Mouse (Mus musculus) forebrain, postnatal 0 days (tissue): ENCODE measurements around the gene Dxo. TPM values are rescaled to one million over a fixed set of nuclear protein-coding genes. Genes with fewer than 3 reads are reported as not detected.
"Not testable (repeated sequence)": the region's sequence is repeated elsewhere in the genome, so short reads cannot be mapped to it uniquely, and the experiment has no call there.

Experiments
- ATAC-seq: fragments of 200-750 bp; cut with Nextera tagmentation; 2 replicates; pipeline ENCODE4 v1.8.0; 2017; ENCODE audit warnings: mild to moderate bottlenecking, moderate library complexity
- DNase-seq: peaks from one replicate; pipeline ENCODE4 v3.0.0-alpha.2; 2015
- H3K27ac ChIP-seq: fragments of 300-500 bp; sonication (generic); 2 replicates; pipeline ENCODE4 v1.5.1; 2014; ENCODE audit warnings: low read depth, mild to moderate bottlenecking, antibody characterized with exemption, low read length, moderate library complexity, mixed read lengths
- H3K27me3 ChIP-seq: fragments of 300-500 bp; sonication (generic); 2 replicates; pipeline ENCODE4 v1.6.1; 2014; ENCODE audit warnings: mild to moderate bottlenecking, low read length, mixed read lengths; ENCODE audit not compliant: insufficient read depth
- H3K36me3 ChIP-seq: fragments of 300-500 bp; sonication (generic); 2 replicates; pipeline ENCODE4 v1.6.1; 2014; ENCODE audit warnings: mild to moderate bottlenecking, moderate library complexity; ENCODE audit not compliant: insufficient read depth
- H3K4me1 ChIP-seq: fragments of 300-500 bp; sonication (generic); 2 replicates; pipeline ENCODE4 v1.6.1; 2014; ENCODE audit warnings: antibody characterized with exemption; ENCODE audit not compliant: insufficient read depth
- H3K4me2 ChIP-seq: fragments of 300-500 bp; sonication (generic); 2 replicates; pipeline ENCODE4 v1.6.1; 2014; ENCODE audit warnings: low read depth, mild to moderate bottlenecking, moderate library complexity
- H3K4me3 ChIP-seq: fragments of 300-500 bp; sonication (generic); 2 replicates; pipeline ENCODE4 v1.5.1; 2014; ENCODE audit warnings: low read depth, low read length, mixed read lengths
- H3K9ac ChIP-seq: fragments of 300-500 bp; sonication (generic); 2 replicates; pipeline ENCODE4 v1.6.1; 2014; ENCODE audit warnings: mild to moderate bottlenecking
- H3K9me3 ChIP-seq: fragments of 300-500 bp; sonication (generic); 2 replicates; pipeline ENCODE4 v1.6.1; 2016; ENCODE audit warnings: low read length
- CTCF ChIP-seq: sonication (generic); IDR thresholded peaks from 2 replicates; pipeline ENCODE4 v1.5.1; 2016; ENCODE audit warnings: antibody characterized with exemption, control low read depth, low read depth
- WGBS: fragments of 180-500 bp; shearing (Covaris S2); extraction: QIAGEN DNeasy Blood & Tissue Kit; methylation state at CpG from one replicate; pipeline ENCODE4 v1.1.7; 2014; 5-methylcytosine and 5-hydroxymethylcytosine counted together
- polyA plus RNA-seq: library from polyadenylated mRNA; unstranded; fragments of >200 nt; fragmentation: Nextera tagmentation; extraction: Ambion mirVana; gene quantifications from 2 replicates; pipeline ENCODE4 v1.2.1, GENCODE M21; 2015
- total RNA-seq: library from RNA; depleted of rRNA; stranded (reverse); fragments of >200 nt; gene quantifications from 2 replicates; pipeline ENCODE4 v1.2.3, GENCODE M21; 2014

The Dxo gene
- total and polyA plus RNA-seq, 2 experiments from 2014 or later = 40.0 to 57.8 TPM

DNA sequence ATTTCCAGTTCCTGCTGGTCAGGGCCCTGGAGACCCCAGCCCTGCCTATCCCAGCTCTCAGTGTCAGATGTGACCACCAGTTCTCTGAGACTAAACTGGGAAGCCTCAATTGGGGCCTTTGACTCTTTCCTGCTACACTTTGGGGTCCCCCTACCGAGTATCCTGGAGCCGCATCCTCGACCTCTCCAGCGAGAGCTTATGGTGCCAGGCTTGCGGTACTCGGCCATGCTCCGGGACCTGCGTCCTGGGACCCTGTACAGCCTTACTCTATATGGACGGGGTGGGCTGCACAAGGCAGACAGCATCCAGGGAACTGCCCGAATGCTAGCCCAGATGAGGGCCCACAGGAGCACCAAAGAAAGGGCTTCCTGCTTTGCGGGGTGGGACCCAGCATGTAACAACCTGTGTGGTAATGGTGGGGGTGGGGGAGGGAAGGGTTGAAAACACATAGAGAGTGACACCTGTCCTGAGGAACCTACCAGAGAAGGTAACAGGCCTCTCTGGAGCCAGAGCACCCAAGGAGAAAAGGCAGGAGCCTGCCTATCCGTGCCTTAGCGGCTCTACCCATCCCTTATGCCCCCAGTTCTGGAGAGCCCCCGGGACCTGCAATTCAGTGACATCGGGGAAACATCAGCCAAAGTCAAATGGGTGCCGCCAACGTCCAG, 37.8 kb upstream of the Dxo start:
- Histone ChIP-seq H3K36me3 (no peaks in the 10 kb centered on the region), H3K27ac (no peak overlapping the region), H3K9me3 (no peaks in the 10 kb centered on the region), H3K27me3 (no peaks in the 10 kb centered on the region), H3K4me3 (no peak overlapping the region), H3K4me1 (no peaks in the 10 kb centered on the region), H3K9ac (no peak overlapping the region), H3K4me2 (no peak overlapping the region)
- DNase-seq (no peak), ATAC-seq (no peak)
- WGBS = 92% methylated on average over 13 of the region's 17 CpGs
- no peak for TF ChIP-seq CTCF

- no peak overlapping the region for H3K27ac ChIP-seq
- H3K36me3 ChIP-seq = no peaks in the 10 kb centered on the region
- no peak for TF ChIP-seq CTCF
- H3K4me3 ChIP-seq = no peak overlapping the region
- WGBS = 94% methylated on average over 4 of the region's 4 CpGs
- H3K9me3 ChIP-seq = no peaks in the 10 kb centered on the region
- H3K27me3 ChIP-seq = no peaks in the 10 kb centered on the region
- no peak overlapping the region for H3K4me2 ChIP-seq
- ATAC-seq (no peak), DNase-seq (no peak)
- H3K9ac ChIP-seq = no peak overlapping the region
- H3K4me1 ChIP-seq = no peaks in the 10 kb centered on the region
Observed at GRCm38 (mm10) chr17:34799531-34799925, 37.3 kb upstream of the Dxo start.

GRCm38 (mm10) chr17:34800781-34801305, 36.0 kb upstream of the Dxo start:
- WGBS = 94% methylated on average over 16 of the region's 16 CpGs
- not testable (repeated sequence) for ATAC-seq, H3K36me3 ChIP-seq, H3K4me1 ChIP-seq, H3K27me3 ChIP-seq, DNase-seq, H3K27ac ChIP-seq, H3K4me2 ChIP-seq, H3K9me3 ChIP-seq, H3K4me3 ChIP-seq, H3K9ac ChIP-seq

GRCm38 (mm10) chr17:34802756-34803155, 34.1 kb upstream of the Dxo start:
- H3K9me3 ChIP-seq, ATAC-seq, H3K9ac ChIP-seq, H3K4me2 ChIP-seq, H3K4me3 ChIP-seq, H3K27ac ChIP-seq, H3K4me1 ChIP-seq, DNase-seq, H3K27me3 ChIP-seq, H3K36me3 ChIP-seq: not testable (repeated sequence)
- 95% methylated on average over 9 of the region's 9 CpGs for WGBS

- H3K9ac ChIP-seq, H3K9me3 ChIP-seq, H3K4me3 ChIP-seq, H3K36me3 ChIP-seq, DNase-seq, H3K4me1 ChIP-seq, ATAC-seq, H3K27me3 ChIP-seq, H3K27ac ChIP-seq, H3K4me2 ChIP-seq: not testable (repeated sequence)
- WGBS = 96% methylated on average over 6 of the region's 6 CpGs
Observed at GRCm38 (mm10) chr17:34803367-34803766, 33.5 kb upstream of the Dxo start.

- 70% methylated on average over 3 of the region's 6 CpGs for WGBS
- H3K4me2 ChIP-seq, H3K27ac ChIP-seq, ATAC-seq, H3K36me3 ChIP-seq, H3K4me3 ChIP-seq, H3K9me3 ChIP-seq, H3K9ac ChIP-seq, H3K27me3 ChIP-seq, H3K4me1 ChIP-seq, DNase-seq: not testable (repeated sequence)
Observed at GRCm38 (mm10) chr17:34804301-34804700, 32.5 kb upstream of the Dxo start, which contains the start of gene Cyp21a1. Cyp21a1 (minus strand) TSS chr17:34804561.

GRCm38 (mm10) chr17:34804871-34805562, 31.8 kb upstream of the Dxo start:
- Histone ChIP-seq H3K27ac (no peak overlapping the region), H3K36me3 (no peaks in the 10 kb centered on the region), H3K4me2 (no peak overlapping the region), H3K4me1 (no peaks in the 10 kb centered on the region), H3K4me3 (no peak overlapping the region), H3K9ac (no peak overlapping the region), H3K27me3 (no peaks in the 10 kb centered on the region), H3K9me3 (0 out of 2 replicates have a peak, but pooled peaks cover 4% of the 10 kb centered on the region)
- TF ChIP-seq CTCF = peak; percentile 45
- no peak for ATAC-seq
- DNase-seq = no peak
- WGBS = 78% methylated on average over 6 of the region's 6 CpGs
